Mouse (Mus musculus) MEL (cell line): Measurements from ENCODE around the gene Gm26657. TPM values are rescaled to one million over a fixed set of nuclear protein-coding genes. Genes with fewer than 3 reads are reported as not detected.

Experiments used
- DNase-seq: peaks from one replicate; pipeline ENCODE4 v3.0.0; 2011; ENCODE audit warnings: low read depth, low spot score
- H3K27ac ChIP-seq: 2 replicates; pipeline ENCODE4 v1.5.1; 2012; ENCODE audit warnings: low read depth, mild to moderate bottlenecking, control low read depth, low read length, moderate library complexity; ENCODE audit not compliant: control insufficient read depth
- H3K27me3 ChIP-seq, 2 experiments: fragments of 150-350 bp in 1 of 2; sonication (generic) in 1 of 2; 2 replicates each; pipeline ENCODE4 v1.6.1; 2012; ENCODE audit warnings: low read length in 2 of 2, mild to moderate bottlenecking in 2 of 2, improper control_type of control experiment in 1 of 2, moderate library complexity in 1 of 2; ENCODE audit not compliant: insufficient read depth in 2 of 2, control insufficient read depth in 1 of 2
- H3K36me3 ChIP-seq, 2 experiments: 2 replicates each; pipeline ENCODE4 v1.6.1; 2012 to 2014; ENCODE audit warnings: low read length in 2 of 2, improper control_type of control experiment in 1 of 2, inconsistent platforms in 1 of 2, mild to moderate bottlenecking in 1 of 2; ENCODE audit not compliant: insufficient read depth in 2 of 2, control insufficient read depth in 1 of 2
- H3K4me1 ChIP-seq, 2 experiments: fragments of 150-350 bp in 1 of 2; sonication (generic) in 1 of 2; 2 replicates each; pipeline ENCODE4 v1.6.1; 2012; ENCODE audit warnings: low read length in 2 of 2, improper control_type of control experiment in 1 of 2, mild to moderate bottlenecking in 1 of 2; ENCODE audit not compliant: insufficient read depth in 2 of 2, control insufficient read depth in 1 of 2
- H3K4me3 ChIP-seq, 2 experiments: fragments of 150-350 bp in 1 of 2; sonication (generic) in 1 of 2; 2 replicates each; pipeline ENCODE4 v1.5.1; 2012; ENCODE audit warnings: low read depth in 2 of 2, low read length in 2 of 2, mild to moderate bottlenecking in 2 of 2, moderate library complexity in 2 of 2, control low read depth in 1 of 2, improper control_type of control experiment in 1 of 2; ENCODE audit not compliant: control insufficient read depth in 1 of 2, insufficient read depth in 1 of 2
- H3K79me2 ChIP-seq: 2 replicates; pipeline ENCODE4 v1.6.1; 2012; ENCODE audit warnings: mild to moderate bottlenecking, low read length, moderate library complexity; ENCODE audit not compliant: control insufficient read depth, poor library complexity, insufficient read depth
- H3K9ac ChIP-seq: 2 replicates; pipeline ENCODE4 v1.6.1; 2012; ENCODE audit warnings: low read depth, mild to moderate bottlenecking, control low read depth, low read length, moderate library complexity; ENCODE audit not compliant: control insufficient read depth, poor library complexity, severe bottlenecking
- H3K9me3 ChIP-seq: fragments of 150-350 bp; sonication (generic); replicated peaks from 2 replicates; pipeline ENCODE4 v1.6.1; 2012; ENCODE audit warnings: mild to moderate bottlenecking, low read length, improper control_type of control experiment, moderate library complexity; ENCODE audit not compliant: insufficient read depth
- CHD2 ChIP-seq: IDR thresholded peaks from 2 replicates; pipeline ENCODE4 v1.6.1; 2011; ENCODE audit warnings: low read length, improper control_type of control experiment
- E2F4 ChIP-seq: IDR thresholded peaks from 2 replicates; pipeline ENCODE4 v1.6.1; 2011; ENCODE audit warnings: low read depth, low read length, improper control_type of control experiment, borderline replicate concordance
- ELF1 ChIP-seq: IDR thresholded peaks from 2 replicates; pipeline ENCODE4 v1.6.1; 2014; ENCODE audit warnings: low read depth, mild to moderate bottlenecking, inconsistent platforms, low read length, improper control_type of control experiment, moderate library complexity
- ETS1 ChIP-seq: IDR thresholded peaks from 2 replicates; pipeline ENCODE4 v1.6.1; 2012; ENCODE audit warnings: low read depth, mild to moderate bottlenecking, inconsistent platforms, low read length, improper control_type of control experiment, moderate library complexity
- GABPA ChIP-seq: IDR thresholded peaks from 2 replicates; pipeline ENCODE4 v1.6.1; 2012; ENCODE audit warnings: low read depth, mild to moderate bottlenecking, inconsistent platforms, low read length, improper control_type of control experiment, moderate library complexity
- GATA1 ChIP-seq: IDR thresholded peaks from 2 replicates; pipeline ENCODE4 v1.6.1; 2011; ENCODE audit warnings: low read depth, low read length, improper control_type of control experiment
- HCFC1 ChIP-seq: IDR thresholded peaks from 2 replicates; pipeline ENCODE4 v1.6.1; 2012; ENCODE audit warnings: low read depth, mild to moderate bottlenecking, inconsistent platforms, low read length, improper control_type of control experiment, moderate library complexity
- MAFK ChIP-seq: IDR thresholded peaks from 2 replicates; pipeline ENCODE4 v1.6.1; 2011; ENCODE audit warnings: low read depth, mild to moderate bottlenecking, low read length, improper control_type of control experiment, borderline replicate concordance
- MAX ChIP-seq: IDR thresholded peaks from 2 replicates; pipeline ENCODE4 v1.6.1; 2011; ENCODE audit warnings: low read length, improper control_type of control experiment
- MAZ ChIP-seq: IDR thresholded peaks from 2 replicates; pipeline ENCODE4 v1.6.1; 2012; ENCODE audit warnings: low read depth, mild to moderate bottlenecking, inconsistent platforms, low read length, improper control_type of control experiment
- MEF2A ChIP-seq: IDR thresholded peaks from 2 replicates; pipeline ENCODE4 v1.6.1; 2014; ENCODE audit warnings: low read depth, mild to moderate bottlenecking, inconsistent platforms, low read length, improper control_type of control experiment; ENCODE audit not compliant: poor library complexity, insufficient replicate concordance, severe bottlenecking; ENCODE audit errors: extremely low read depth
- MYC ChIP-seq: IDR thresholded peaks from 2 replicates; pipeline ENCODE4 v1.6.1; 2011; ENCODE audit warnings: low read depth, mild to moderate bottlenecking, low read length, improper control_type of control experiment, moderate library complexity
- POLR2A ChIP-seq, 2 experiments: IDR thresholded peaks; 2 replicates each; pipeline ENCODE4 v1.6.1; 2011 to 2012; ENCODE audit warnings: low read length in 2 of 2, mild to moderate bottlenecking in 2 of 2, control low read depth in 1 of 2, improper control_type of control experiment in 1 of 2, low read depth in 1 of 2, moderate library complexity in 1 of 2; ENCODE audit not compliant: control insufficient read depth in 1 of 2, insufficient read depth in 1 of 2, poor library complexity in 1 of 2
- POLR2AphosphoS5 ChIP-seq: IDR thresholded peaks from 2 replicates; pipeline ENCODE4 v1.6.1; 2012; ENCODE audit warnings: low read depth, borderline replicate concordance, mild to moderate bottlenecking, inconsistent platforms, low read length, moderate library complexity, mixed read lengths
- RAD21 ChIP-seq: IDR thresholded peaks from 2 replicates; pipeline ENCODE4 v1.6.1; 2011; ENCODE audit warnings: mild to moderate bottlenecking, low read depth, low read length, improper control_type of control experiment
- RCOR1 ChIP-seq: IDR thresholded peaks from 2 replicates; pipeline ENCODE4 v1.6.1; 2012; ENCODE audit warnings: low read depth, mild to moderate bottlenecking, inconsistent platforms, low read length, improper control_type of control experiment
- SIN3A ChIP-seq: IDR thresholded peaks from 2 replicates; pipeline ENCODE4 v1.6.1; 2012; ENCODE audit warnings: low read length, improper control_type of control experiment, inconsistent platforms
- SMC3 ChIP-seq: IDR thresholded peaks from 2 replicates; pipeline ENCODE4 v1.6.1; 2011; ENCODE audit warnings: low read depth, low read length, improper control_type of control experiment
- TAL1 ChIP-seq: IDR thresholded peaks from 2 replicates; pipeline ENCODE4 v1.6.1; 2012; ENCODE audit warnings: mild to moderate bottlenecking, inconsistent platforms, low read length, moderate library complexity, mixed read lengths
- TBP ChIP-seq: IDR thresholded peaks from 2 replicates; pipeline ENCODE4 v1.8.0; 2011; ENCODE audit warnings: low read depth, low read length, improper control_type of control experiment
- UBTF ChIP-seq: IDR thresholded peaks from 2 replicates; pipeline ENCODE4 v1.6.1; 2012; ENCODE audit warnings: low read depth, mild to moderate bottlenecking, inconsistent platforms, low read length, improper control_type of control experiment, moderate library complexity, borderline replicate concordance; ENCODE audit not compliant: insufficient read depth
- USF1 ChIP-seq: IDR thresholded peaks from 2 replicates; pipeline ENCODE4 v1.6.1; 2014; ENCODE audit warnings: low read depth, mild to moderate bottlenecking, inconsistent platforms, low read length, improper control_type of control experiment, moderate library complexity
- USF2 ChIP-seq, 2 experiments: IDR thresholded peaks; 2 replicates each; pipeline ENCODE4 v1.6.1; 2011 to 2012; ENCODE audit warnings: improper control_type of control experiment in 2 of 2, low read length in 2 of 2, borderline replicate concordance in 1 of 2, inconsistent platforms in 1 of 2, low read depth in 1 of 2, mild to moderate bottlenecking in 1 of 2; ENCODE audit not compliant: insufficient read depth in 1 of 2
- ZC3H11A ChIP-seq: IDR thresholded peaks from 2 replicates; pipeline ENCODE4 v1.6.1; 2012; ENCODE audit warnings: low read depth, mild to moderate bottlenecking, inconsistent platforms, low read length, improper control_type of control experiment
- ZMIZ1 ChIP-seq: IDR thresholded peaks from 2 replicates; pipeline ENCODE4 v1.6.1; 2012; ENCODE audit warnings: low read depth, mild to moderate bottlenecking, inconsistent platforms, low read length, improper control_type of control experiment, moderate library complexity
- polyA plus RNA-seq, 2 experiments: library from polyadenylated mRNA; stranded (reverse) in 1 of 2; unstranded in 1 of 2; fragments of >175 nt in 1 of 2; fragments of >200 nt in 1 of 2; gene quantifications; 2 replicates each; pipeline versions ENCODE4 v1.2.1 to v1.2.4; 2012; ENCODE audit warnings: low replicate concordance in 2 of 2, low read depth in 1 of 2; ENCODE audit not compliant: insufficient read length in 2 of 2, insufficient read depth in 1 of 2, missing spikeins in 1 of 2
- total RNA-seq: library from RNA; depleted of rRNA; stranded (reverse); fragments of 300-350 nt; gene quantifications from 2 replicates; pipeline ENCODE4 v1.2.3, GENCODE M21; 2012

Gm26657 gene
- total and polyA plus RNA-seq, 3 experiments: not detected

DNA sequence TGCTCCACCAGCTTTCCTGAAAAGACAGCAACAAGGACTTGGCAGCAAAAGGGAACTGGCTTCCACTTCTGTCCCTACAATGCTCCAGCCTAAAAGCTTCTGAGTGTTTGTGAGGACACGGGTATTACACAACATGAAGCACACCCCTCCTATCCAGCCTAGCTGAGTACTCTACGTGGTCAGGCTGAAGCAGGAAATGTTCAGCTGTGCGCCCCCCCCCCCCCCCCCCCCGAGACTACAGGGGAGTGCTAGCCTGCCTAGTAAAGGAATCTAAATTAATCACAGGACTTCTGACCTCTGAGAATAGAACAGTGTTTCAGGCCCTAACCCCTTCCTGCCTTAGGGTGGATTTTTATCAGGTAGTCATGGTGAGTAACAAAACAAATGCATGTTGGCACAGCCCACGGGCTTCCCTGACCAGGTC is 28.0 kb downstream of the Gm26657 start:
- H3K27ac ChIP-seq: no peak overlapping the region
- TF ChIP-seq MAFK (no peak), MAX (no peak), ELF1 (no peak), SIN3A (no peak), SMC3 (no peak), MAZ (no peak), HCFC1 (no peak), TAL1 (no peak), GATA1 (no peak), USF1 (no peak), UBTF (no peak), TBP (no peak), E2F4 (no peak), GABPA (no peak), MYC (no peak)
- H3K9ac ChIP-seq: no peak overlapping the region
- peaks cover 0 to 24% of the 10 kb centered on the region in 2 experiments; a peak in 2 of 4 replicates for H3K36me3 ChIP-seq
- no peaks in the 10 kb centered on the region for H3K27me3 ChIP-seq
- no peak overlapping the region for H3K4me3 ChIP-seq
- no peak for DNase-seq
- H3K4me1 ChIP-seq: no peaks in the 10 kb centered on the region
- H3K79me2 ChIP-seq: no peaks in the 10 kb centered on the region
- H3K9me3 ChIP-seq: no peaks in the 10 kb centered on the region

- peaks cover 0 to 28% of the 10 kb centered on the region in 2 experiments; a peak in 2 of 4 replicates for H3K36me3 ChIP-seq
- no peaks in the 10 kb centered on the region for H3K79me2 ChIP-seq
- no peaks in the 10 kb centered on the region for H3K27me3 ChIP-seq
- H3K4me1 ChIP-seq: no peaks in the 10 kb centered on the region
- TF ChIP-seq MEF2A (no peak), MAFK (no peak), CHD2 (no peak), POLR2A (IDR thresholded peaks at IDR 0.05; ENCODE audit: control insufficient read depth in 1 of 2, insufficient read depth in 1 of 2, low read depth in 1 of 2, low read length in 2 of 2, poor library complexity in 1 of 2) (no peak), E2F4 (no peak), ZC3H11A (no peak), USF2 (IDR thresholded peaks at IDR 0.05; ENCODE audit: borderline replicate concordance in 1 of 2, insufficient read depth in 1 of 2, low read depth in 1 of 2, low read length in 2 of 2) (no peak), MAZ (no peak), RCOR1 (no peak), RAD21 (no peak), ZMIZ1 (no peak), POLR2AphosphoS5 (no peak), ETS1 (no peak)
- TF ChIP-seq, all 39 proteins: peak for 0
- Histone ChIP-seq H3K9me3 (no peaks in the 10 kb centered on the region), H3K4me3 (no peak overlapping the region), H3K9ac (no peak overlapping the region), H3K27ac (no peak overlapping the region)
- no peak for DNase-seq
These were observed 29.0 kb downstream of the Gm26657 start for GRCm38 (mm10) chr4:56768913-56769312.
